Mouse (Mus musculus) frontal cortex, adult 2 months (tissue): ENCODE results near the gene Lrrc7. TPM values are rescaled to one million over a fixed set of nuclear protein-coding genes. Genes with fewer than 3 reads are reported as not detected.

Source experiments
- DNase-seq, 2 experiments: peaks; one replicate each; pipeline ENCODE4 v3.0.0; 2022; ENCODE audit warnings: low spot score in 1 of 2; ENCODE audit errors: extremely low spot score in 1 of 2
- polyA plus RNA-seq: library from polyadenylated mRNA; depleted of rRNA; stranded (reverse); fragments of >200 nt; gene quantifications from 2 replicates; pipeline ENCODE4 v1.2.3, GENCODE M21; 2012

Lrrc7 gene
- polyA plus RNA-seq, 1 experiment = 19.9 TPM

DNA sequence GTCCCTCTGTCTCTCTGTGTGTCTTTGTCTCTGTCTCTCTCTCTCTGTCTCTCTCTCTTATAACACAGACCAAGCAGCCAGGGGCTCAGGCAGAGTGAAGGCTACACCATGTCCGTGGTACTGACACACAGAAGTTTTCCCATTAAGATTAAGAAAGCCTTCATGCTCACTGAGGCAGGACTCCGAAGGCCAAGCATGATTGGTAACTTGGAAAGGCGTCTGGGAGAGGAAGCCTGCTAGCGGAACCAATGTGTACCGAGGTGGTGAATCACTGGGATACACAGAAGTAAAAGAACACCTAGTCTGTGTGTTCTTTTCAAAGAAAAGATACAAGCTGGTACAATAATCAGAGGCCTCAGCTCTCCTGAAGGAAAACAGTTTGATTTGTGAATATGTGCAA is 484.2 kb downstream of the Lrrc7 start:
- no peak for DNase-seq

GRCm38 (mm10) chr3:158077380-158077772 is 484.6 kb downstream of the Lrrc7 start:
- no peak for DNase-seq

DNA sequence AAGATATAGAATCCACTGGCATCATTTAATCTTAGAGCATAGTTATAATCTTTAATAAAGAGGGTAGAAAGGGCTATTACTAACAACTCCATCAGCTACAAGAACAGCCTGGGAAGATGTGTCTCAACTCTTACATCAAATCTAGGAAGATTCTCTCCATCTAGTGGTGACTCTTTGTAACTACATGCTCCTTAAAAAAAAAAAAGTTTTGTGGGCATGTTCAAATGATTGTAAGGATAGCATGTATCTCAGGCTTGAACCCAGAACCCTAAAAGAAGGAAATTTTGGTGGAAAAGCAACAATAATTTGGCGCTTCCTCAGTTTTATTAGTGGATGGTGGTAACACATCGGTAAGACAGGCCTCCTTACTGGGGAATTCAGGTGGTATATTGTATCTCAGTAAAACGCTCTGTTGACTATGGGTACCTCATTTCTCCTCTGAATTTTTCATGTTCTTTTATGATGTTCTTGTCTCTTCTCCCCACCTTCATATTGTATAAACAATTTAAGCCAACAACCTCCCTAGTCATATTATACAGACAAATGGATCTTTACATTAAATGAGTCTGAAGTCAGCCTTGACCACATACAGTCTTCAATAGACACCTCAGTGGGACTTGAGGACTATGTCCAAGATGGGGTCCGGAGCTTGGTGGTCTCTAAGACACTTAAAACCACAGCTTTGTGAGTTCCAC is 485.2 kb downstream of the Lrrc7 start:
- DNase-seq = peak in 1 of 2 experiments; percentile 40

- DNase-seq = no peak
Measured at GRCm38 (mm10) chr3:158075004-158075403, 487.0 kb downstream of the Lrrc7 start.

DNA sequence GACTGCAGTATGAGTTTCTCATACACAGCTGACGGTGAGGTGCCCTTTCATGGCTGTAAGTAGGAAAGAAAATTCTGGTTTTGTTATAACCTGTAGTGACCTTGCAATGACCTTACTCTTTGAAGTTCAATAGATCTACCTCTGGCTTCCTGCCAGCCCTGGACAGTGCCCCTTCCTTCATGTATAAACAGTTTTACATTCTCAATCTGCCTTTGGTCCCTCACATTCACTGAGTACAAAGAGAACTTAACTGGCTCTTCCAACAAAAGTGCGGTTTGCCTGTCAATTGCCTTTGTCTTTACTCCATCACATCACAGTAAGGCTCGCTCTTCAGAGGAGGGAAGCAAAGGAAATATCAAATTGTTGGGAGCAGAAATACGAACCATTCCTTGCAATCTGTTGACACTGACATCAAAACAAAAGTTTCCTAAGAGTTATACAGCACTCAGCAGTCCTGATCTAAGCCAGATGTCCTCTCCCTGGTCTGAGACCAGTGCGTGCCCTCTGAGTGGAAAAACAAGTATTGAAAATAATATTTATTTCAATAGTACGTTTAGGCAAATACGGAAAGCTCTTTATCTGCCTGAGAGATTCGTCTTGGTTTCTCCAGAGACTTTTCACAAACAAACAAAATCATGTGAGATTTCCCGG is 493.3 kb downstream of the Lrrc7 start:
- DNase-seq = no peak

DNA sequence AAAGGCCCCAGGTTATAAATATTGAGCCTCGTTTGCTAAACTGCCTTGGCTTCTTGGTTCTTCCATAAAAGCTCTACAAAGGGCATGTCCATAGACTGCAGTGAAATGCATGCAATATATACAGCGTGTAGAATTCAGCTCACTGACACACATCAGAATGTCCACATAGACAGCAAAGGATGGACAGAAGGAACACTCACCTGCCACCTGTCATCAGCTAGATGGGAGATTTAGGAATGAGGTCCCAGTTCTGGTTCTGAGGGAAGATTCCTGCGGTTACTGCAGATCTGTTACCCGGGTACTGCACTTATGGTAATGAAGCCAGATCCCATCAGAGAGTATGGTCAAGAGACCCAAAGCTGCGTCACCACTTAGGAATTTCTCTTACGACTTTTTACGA is 494.1 kb downstream of the Lrrc7 start:
- no peak for DNase-seq

- DNase-seq = no peak
Measured at GRCm38 (mm10) chr3:158065256-158065655, 496.8 kb downstream of the Lrrc7 start.

GRCm38 (mm10) chr3:158061811-158062523 is 500.1 kb downstream of the Lrrc7 start:
- DNase-seq = no peak

- DNase-seq = peak in 1 of 2 experiments; percentile 44
Measured at GRCm38 (mm10) chr3:158060621-158061291, 501.3 kb downstream of the Lrrc7 start.

DNA sequence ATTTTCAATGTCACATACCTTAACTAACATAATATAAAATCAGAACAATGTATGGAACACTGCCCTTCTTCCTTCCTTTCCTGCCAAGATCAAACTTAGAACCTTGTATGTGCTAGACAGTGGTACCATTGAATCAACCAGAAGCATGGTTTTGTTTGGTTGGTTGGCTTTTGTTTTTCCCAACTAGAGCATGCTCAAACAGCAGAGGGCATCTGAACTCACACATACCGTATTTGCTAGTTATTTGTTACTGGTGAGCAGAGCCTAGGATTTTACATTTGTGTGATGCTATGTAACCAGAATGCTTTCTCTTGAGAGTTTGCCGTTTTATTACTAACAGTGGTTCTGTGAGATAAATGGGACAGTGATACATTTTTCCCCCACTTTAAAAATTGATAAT is 512.5 kb downstream of the Lrrc7 start:
- no peak for DNase-seq

- no peak for DNase-seq
Measured at GRCm38 (mm10) chr3:158040755-158041154, 521.3 kb downstream of the Lrrc7 start.

DNA sequence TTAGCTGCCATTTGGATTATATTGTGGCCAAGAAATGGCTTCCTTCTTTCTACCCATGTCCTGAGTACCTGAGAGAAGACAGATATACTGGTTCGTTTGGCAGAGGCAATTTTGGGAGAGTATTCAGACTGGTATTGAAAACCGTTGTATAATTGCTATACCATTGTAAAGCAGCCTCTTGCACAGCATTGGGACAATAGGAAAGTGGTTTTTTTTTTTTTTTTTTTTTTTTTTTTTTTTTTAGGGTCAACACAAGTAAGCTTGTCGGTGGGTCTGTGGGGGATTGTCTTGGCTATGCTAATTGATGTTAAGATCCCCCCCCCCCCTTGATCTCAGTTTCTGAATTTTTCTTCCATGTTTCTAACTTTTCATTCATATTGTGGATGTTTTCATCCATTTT is 523.9 kb downstream of the Lrrc7 start:
- DNase-seq = no peak

GRCm38 (mm10) chr3:158036329-158036988 is 525.6 kb downstream of the Lrrc7 start, which contains the start of the genes Srsf11 and Lrrc40:
TSS of gene Srsf11 (minus strand) at chr3:158036639.
TSS of gene Lrrc40 (plus strand) at chr3:158036662.
- peak; percentile 90 to 98 for DNase-seq

DNA sequence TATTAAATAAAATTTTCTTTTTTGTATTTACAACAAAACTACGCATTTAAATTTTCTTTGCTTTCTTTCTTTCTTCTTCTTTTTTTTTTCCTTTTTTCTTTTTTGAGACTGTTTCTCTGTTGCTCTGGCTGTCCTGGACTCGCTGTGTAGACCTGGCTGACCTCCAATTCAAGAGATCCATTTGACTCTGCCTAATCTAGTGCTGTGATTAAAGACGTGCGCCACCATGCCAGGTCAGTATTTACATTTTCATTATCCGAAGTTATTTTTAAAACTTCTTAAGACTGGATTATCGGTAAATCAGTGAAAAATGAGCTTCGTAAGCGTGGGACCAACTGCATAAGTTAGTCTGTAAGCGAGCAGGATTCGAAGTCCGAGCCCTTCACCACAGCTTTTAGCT is 526.2 kb downstream of the Lrrc7 start:
- DNase-seq = peak in 1 of 2 experiments; percentile 14
